ENCODE assay signal across 8 mouse cellular contexts in genomic region chr19:55198303-55198702, GRCm38 (mm10). TPM values are rescaled to one million over a fixed set of nuclear protein-coding genes. Genes with fewer than 3 reads are reported as not detected.
DNase-seq lines count a peak whose midpoint lies in the region; ATAC-seq and TF ChIP-seq lines count a peak whose summit lies in the region.

No protein-coding gene starts in this region.

- TF ChIP-seq CTCF in liver, embryonic 14.5 days (IDR thresholded peaks at IDR 0.05; ENCODE audit: low read depth) = peak; percentile 79

- 0 out of 2 replicates have a peak, but pooled peaks cover 5% of the 10 kb centered on the region for H3K4me1 ChIP-seq in heart, embryonic 15.5 days (replicated peaks)
- no peaks in the 10 kb centered on the region for H3K4me1 ChIP-seq in kidney, embryonic 16.5 days (ENCODE audit: insufficient read depth, low read length)
- H3K4me1 ChIP-seq in liver, embryonic 14.5 days (replicated peaks; ENCODE audit: control insufficient read depth in 2 of 2, insufficient read depth in 2 of 2, low read length in 1 of 2) = no peaks in the 10 kb centered on the region

- H3K9ac ChIP-seq in heart, embryonic 15.5 days = no peak overlapping the region
- no peak overlapping the region for H3K9ac ChIP-seq in kidney, embryonic 16.5 days (replicated peaks; ENCODE audit: low read length)
- H3K9ac ChIP-seq in liver, embryonic 14.5 days (replicated peaks) = no peak overlapping the region

- TF ChIP-seq EP300 in liver, embryonic 14.5 days (IDR thresholded peaks at IDR 0.05; ENCODE audit: low read depth) = no peak

- no peaks in the 10 kb centered on the region for H3K36me3 ChIP-seq in heart, embryonic 15.5 days
- H3K36me3 ChIP-seq in kidney, embryonic 16.5 days (ENCODE audit: insufficient read depth, low read length) = no peaks in the 10 kb centered on the region
- H3K36me3 ChIP-seq in liver, embryonic 14.5 days (replicated peaks; ENCODE audit: control insufficient read depth, insufficient read depth, low read depth) = no peaks in the 10 kb centered on the region

- H3K27ac ChIP-seq in heart, embryonic 15.5 days = no peak overlapping the region
- no peak overlapping the region for H3K27ac ChIP-seq in kidney, embryonic 16.5 days (ENCODE audit: low read length)
- no peak overlapping the region for H3K27ac ChIP-seq in liver, embryonic 14.5 days

- H3K27me3 ChIP-seq in heart, embryonic 15.5 days = no peaks in the 10 kb centered on the region
- H3K27me3 ChIP-seq in kidney, embryonic 16.5 days (ENCODE audit: insufficient read depth, low read length) = no peaks in the 10 kb centered on the region
- H3K27me3 ChIP-seq in liver, embryonic 14.5 days (ENCODE audit: control insufficient read depth, insufficient read depth, low read length) = no peaks in the 10 kb centered on the region

- 34% methylated on average over 5 of the region's 5 CpGs for WGBS in heart, embryonic 15.5 days
- WGBS in kidney, embryonic 16.5 days = 31% methylated on average over 5 of the region's 5 CpGs
- 30% methylated on average over 5 of the region's 5 CpGs for WGBS in liver, embryonic 14.5 days (ENCODE audit: insufficient replicate concordance)

- peak overlapping the region; percentile 24 for H3K4me2 ChIP-seq in heart, embryonic 15.5 days
- peak overlapping the region; percentile 36; the same call in 1 of the 2 replicates for H3K4me2 ChIP-seq in kidney, embryonic 16.5 days (replicated peaks; ENCODE audit: low read depth, low read length)
- H3K4me2 ChIP-seq in liver, embryonic 14.5 days (ENCODE audit: low read depth) = no peak overlapping the region

- H3K9me3 ChIP-seq in heart, embryonic 15.5 days (replicated peaks) = no peaks in the 10 kb centered on the region
- H3K9me3 ChIP-seq in kidney, embryonic 16.5 days (ENCODE audit: low read length) = no peaks in the 10 kb centered on the region
- H3K9me3 ChIP-seq in liver, embryonic 14.5 days (ENCODE audit: control insufficient read depth, low read length) = no peaks in the 10 kb centered on the region

- no peak for ATAC-seq in CD4-positive, CD25-positive, alpha-beta regulatory T cell, adult 4 months
- ATAC-seq in heart, embryonic 15.5 days (replicated peaks; ENCODE audit: insufficient number of reproducible peaks, insufficient read depth, low FRiP score, low read depth) = peak; percentile 66; the same call in 1 of the 2 replicates
- ATAC-seq in kidney, embryonic 16.5 days (ENCODE audit: low FRiP score, low TSS enrichment) = peak; percentile 71; the same call in 1 of the 2 replicates
- no peak for ATAC-seq in liver, embryonic 14.5 days (ENCODE audit: insufficient read depth)

- DNase-seq in CD4-positive, CD25-positive, alpha-beta regulatory T cell, adult 2 months (ENCODE audit: low read depth, low spot score) = peak; percentile 51
- peak; percentile 53 for DNase-seq in MEL-GATA-1-ER (ENCODE audit: extremely low read depth, low read depth)
- peak; percentile 44 for DNase-seq in embryo, embryonic 11.5 days (ENCODE audit: low read depth, low spot score)
- no peak for DNase-seq in liver, embryonic 14.5 days (ENCODE audit: low read depth in 3 of 3, low spot score in 3 of 3)
- peak; percentile 44 for DNase-seq in retina, adult 2 months (ENCODE audit: low read depth, low spot score)

- peak overlapping the region; percentile 8; the same call in 1 of the 2 replicates for H3K4me3 ChIP-seq in heart, embryonic 15.5 days
- H3K4me3 ChIP-seq in kidney, embryonic 16.5 days (ENCODE audit: low read length) = no peak overlapping the region; the same call in 1 of the 2 replicates
- H3K4me3 ChIP-seq in liver, embryonic 14.5 days (ENCODE audit: insufficient read depth in 1 of 2, low read depth in 2 of 2, low read length in 2 of 2) = no peak overlapping the region

RNA-seq across cellular contexts. Expression of gene Tectb, which starts 17.8 kb away (rescaled TPM):
- not detected for polyA plus RNA-seq in CD4-positive, CD25-positive, alpha-beta regulatory T cell, adult 4 months (2017; shearing (Covaris generic))
- polyA plus RNA-seq in heart, embryonic 15.5 days (2015; fragmentation: Nextera tagmentation; extraction: Ambion mirVana) = not detected in 2 replicates
- not detected in 2 replicates for polyA plus RNA-seq in kidney, embryonic 16.5 days (2015; fragmentation: Nextera tagmentation; extraction: Ambion mirVana)
- polyA plus RNA-seq in liver, embryonic 14.5 days (2012; rRNA removed) = 0.01 and 0.08 TPM in 2 replicates
- polyA plus RNA-seq in liver, embryonic 14.5 days (2014; fragmentation: Nextera tagmentation; extraction: Ambion mirVana) = 0.23 TPM in 1 of 2 replicates, not detected in the other

RNA-seq across cellular contexts. Expression of gene Gucy2g, which starts 42.7 kb away (rescaled TPM):
- under 1 TPM in 1 of 2 experiments, not detected in 1; 0.15 TPM for polyA plus RNA-seq in CD4-positive, CD25-positive, alpha-beta regulatory T cell, adult 4 months (2017; shearing (Covaris generic))
- polyA plus RNA-seq in heart, embryonic 15.5 days (2015; fragmentation: Nextera tagmentation; extraction: Ambion mirVana) = not detected in 2 replicates
- polyA plus RNA-seq in kidney, embryonic 16.5 days (2015; fragmentation: Nextera tagmentation; extraction: Ambion mirVana) = 0.05 and 0.10 TPM in 2 replicates
- 0.01 and 0.03 TPM in 2 replicates for polyA plus RNA-seq in liver, embryonic 14.5 days (2012; rRNA removed)
- not detected in 2 replicates for polyA plus RNA-seq in liver, embryonic 14.5 days (2014; fragmentation: Nextera tagmentation; extraction: Ambion mirVana)

RNA-seq across cellular contexts. Expression of gene Acsl5, which starts 53.4 kb away (rescaled TPM):
- polyA plus RNA-seq in CD4-positive, CD25-positive, alpha-beta regulatory T cell, adult 4 months (2017; shearing (Covaris generic)) = 10 to 100 TPM; 66.4 to 83.1 TPM
- 26.3 and 41.1 TPM in 2 replicates for polyA plus RNA-seq in heart, embryonic 15.5 days (2015; fragmentation: Nextera tagmentation; extraction: Ambion mirVana)
- polyA plus RNA-seq in kidney, embryonic 16.5 days (2015; fragmentation: Nextera tagmentation; extraction: Ambion mirVana) = 58.4 and 59.0 TPM in 2 replicates
- 35.2 and 50.3 TPM in 2 replicates for polyA plus RNA-seq in liver, embryonic 14.5 days (2012; rRNA removed)
- polyA plus RNA-seq in liver, embryonic 14.5 days (2014; fragmentation: Nextera tagmentation; extraction: Ambion mirVana) = 117 and 126 TPM in 2 replicates

Comparison
In these comparisons a context has a peak if more than half of its experiments do, and no peak if none do; other contexts are left out.
1. DNase-seq: peak in CD4-positive, CD25-positive, alpha-beta regulatory T cell, adult 2 months (single experiment), MEL-GATA-1-ER (single experiment), embryo, embryonic 11.5 days (single experiment) and retina, adult 2 months (single experiment); none in liver, embryonic 14.5 days (0 of 3).
2. ATAC-seq: peak in heart, embryonic 15.5 days (single experiment) and kidney, embryonic 16.5 days (single experiment); none in CD4-positive, CD25-positive, alpha-beta regulatory T cell, adult 4 months (single experiment) and liver, embryonic 14.5 days (single experiment).